ENCODE assay signal across 10 mouse cellular contexts in genomic region chr14:46385701-46386477, GRCm38 (mm10). TPM values are rescaled to one million over a fixed set of nuclear protein-coding genes. Genes with fewer than 3 reads are reported as not detected.
A peak's percentile ranks its signal among the peaks of the same experiment; 100 is the strongest.
DNase-seq lines count a peak whose midpoint lies in the region; ATAC-seq lines count a peak whose summit lies in the region.
"Had no signal": no experiment of that assay in that cellular context is flagged by ENCODE, and none has a peak within 500 bp of the region (broad histone marks: within the 10 kb centered on the region; RNA-seq: fewer than 3 reads in every experiment).

No protein-coding gene starts in this region.

- under 1% methylated on average over 39 of the region's 39 CpGs for WGBS in forebrain, embryonic 16.5 days
- WGBS in kidney, embryonic 15.5 days: under 1% methylated on average over 39 of the region's 39 CpGs
- WGBS in midbrain, embryonic 14.5 days: under 1% methylated on average over 39 of the region's 39 CpGs

- no peak for ATAC-seq in forebrain, embryonic 16.5 days
- no peak for ATAC-seq in kidney, embryonic 15.5 days (replicated peaks; ENCODE audit: low FRiP score)
- ATAC-seq in midbrain, embryonic 14.5 days (ENCODE audit: low FRiP score, low TSS enrichment): no peak

- H3K4me1 ChIP-seq in forebrain, embryonic 16.5 days (replicated peaks; ENCODE audit: control insufficient read depth, insufficient read depth, low read length): peaks cover 43% of the 10 kb centered on the region
- H3K4me1 ChIP-seq in kidney, embryonic 15.5 days: peaks cover 58% of the 10 kb centered on the region
- peaks cover 29% of the 10 kb centered on the region for H3K4me1 ChIP-seq in midbrain, embryonic 14.5 days (ENCODE audit: control insufficient read depth, insufficient read depth, low read length)

- peak; percentile 26 for DNase-seq in kidney, adult 11 months
- DNase-seq in kidney, postnatal 14 days: no peak
- DNase-seq in midbrain, embryonic 14.5 days: peak; percentile 56
- DNase-seq in frontal cortex, postnatal 36 days (ENCODE audit: low spot score in 2 of 2): no peak
- no peak for DNase-seq in thymus, postnatal 25 days
- DNase-seq in adrenal gland, postnatal 25 days: no peak

- peak overlapping the region; percentile 56 for H3K4me3 ChIP-seq in forebrain, embryonic 16.5 days (replicated peaks; ENCODE audit: low read length)
- H3K4me3 ChIP-seq in kidney, embryonic 15.5 days (replicated peaks): peak overlapping the region; percentile 62
- peak overlapping the region; percentile 32 for H3K4me3 ChIP-seq in midbrain, embryonic 14.5 days (replicated peaks; ENCODE audit: low read depth, low read length)

- H3K9me3 ChIP-seq in forebrain, embryonic 16.5 days (ENCODE audit: control insufficient read depth, low read length): no peaks in the 10 kb centered on the region
- H3K9me3 ChIP-seq in kidney, embryonic 15.5 days (replicated peaks): no peaks in the 10 kb centered on the region
- H3K9me3 ChIP-seq in midbrain, embryonic 14.5 days (ENCODE audit: control insufficient read depth, low read length): no peaks in the 10 kb centered on the region

- H3K27me3 ChIP-seq in forebrain, embryonic 16.5 days (replicated peaks; ENCODE audit: control insufficient read depth, insufficient read depth, low read length): peaks cover 81% of the 10 kb centered on the region
- H3K27me3 ChIP-seq in kidney, embryonic 15.5 days: peaks cover 22% of the 10 kb centered on the region
- peaks cover 88% of the 10 kb centered on the region for H3K27me3 ChIP-seq in midbrain, embryonic 14.5 days (ENCODE audit: control insufficient read depth, insufficient read depth, low read length)

- no peak overlapping the region for H3K9ac ChIP-seq in forebrain, embryonic 16.5 days (replicated peaks; ENCODE audit: low read depth, low read length)
- peak overlapping the region; percentile 49 for H3K9ac ChIP-seq in kidney, embryonic 15.5 days
- 0 out of 2 replicates have a peak overlapping the region, but pooled peaks have one; percentile 12 for H3K9ac ChIP-seq in midbrain, embryonic 14.5 days (replicated peaks; ENCODE audit: low read length)

- no peak overlapping the region for H3K27ac ChIP-seq in forebrain, embryonic 16.5 days (ENCODE audit: low read length)
- peak overlapping the region; percentile 94 for H3K27ac ChIP-seq in kidney, embryonic 15.5 days
- H3K27ac ChIP-seq in midbrain, embryonic 14.5 days (replicated peaks; ENCODE audit: low read depth, low read length): no peak overlapping the region

- no peaks in the 10 kb centered on the region for H3K36me3 ChIP-seq in forebrain, embryonic 16.5 days (ENCODE audit: control insufficient read depth, insufficient read depth)
- peaks cover 16% of the 10 kb centered on the region for H3K36me3 ChIP-seq in kidney, embryonic 15.5 days
- no peaks in the 10 kb centered on the region for H3K36me3 ChIP-seq in midbrain, embryonic 14.5 days (ENCODE audit: control insufficient read depth, insufficient read depth, low read length)
- H3K36me3 ChIP-seq: G1E had no signal

- H3K4me2 ChIP-seq in forebrain, embryonic 16.5 days (ENCODE audit: low read length): peak overlapping the region; percentile 51
- H3K4me2 ChIP-seq in kidney, embryonic 15.5 days: peak overlapping the region; percentile 85
- H3K4me2 ChIP-seq in midbrain, embryonic 14.5 days (ENCODE audit: low read length): peak overlapping the region; percentile 89

RNA-seq across cellular contexts. Expression of gene Bmp4, which starts 4.6 kb away (rescaled TPM):
- polyA plus RNA-seq in forebrain, embryonic 16.5 days (2015; fragmentation: Nextera tagmentation; extraction: Ambion mirVana): 3.2 and 7.4 TPM in 2 replicates
- polyA plus RNA-seq in kidney, embryonic 15.5 days (2015; fragmentation: Nextera tagmentation; extraction: Ambion mirVana): 36.3 and 40.8 TPM in 2 replicates
- polyA plus RNA-seq in midbrain, embryonic 14.5 days (2014; fragmentation: Nextera tagmentation; extraction: Ambion mirVana): 1.2 and 1.7 TPM in 2 replicates
- total RNA-seq in adrenal gland, postnatal 25 days (2021): 12.3 and 14.4 TPM in 2 replicates
- polyA plus RNA-seq: G1E had no signal

RNA-seq across cellular contexts. Expression of gene Gm15217, which starts 6.7 kb away (rescaled TPM):
- polyA plus RNA-seq in forebrain, embryonic 16.5 days (2015; fragmentation: Nextera tagmentation; extraction: Ambion mirVana): not detected in 2 replicates
- polyA plus RNA-seq in kidney, embryonic 15.5 days (2015; fragmentation: Nextera tagmentation; extraction: Ambion mirVana): 1.1 and 1.2 TPM in 2 replicates
- polyA plus RNA-seq in midbrain, embryonic 14.5 days (2014; fragmentation: Nextera tagmentation; extraction: Ambion mirVana): not detected in 2 replicates
- not detected in 2 replicates for total RNA-seq in adrenal gland, postnatal 25 days (2021)
- total RNA-seq: G1E; heart, postnatal 10 days had no signal
- polyA plus RNA-seq: G1E had no signal

Comparison
In these comparisons a context has a peak if more than half of its experiments do, and no peak if none do; other contexts are left out.
1. DNase-seq: peak in kidney, adult 11 months (single experiment) and midbrain, embryonic 14.5 days (single experiment); none in kidney, postnatal 14 days (single experiment), frontal cortex, postnatal 36 days (0 of 2), thymus, postnatal 25 days (single experiment) and adrenal gland, postnatal 25 days (single experiment).
2. Peak in every context shown above with its lines, with median percentiles within 50 percentile points of each other: H3K4me2 ChIP-seq and H3K4me3 ChIP-seq.